Mouse (Mus musculus) lung, adult 2 months (tissue): ENCODE data around the gene Mindy4.

Experiments used
- CTCF ChIP-seq: fragments of 200-500 bp; IDR thresholded peaks from 2 replicates; pipeline ENCODE4 v1.5.1; 2011; ENCODE audit warnings: mild to moderate bottlenecking, low read length, control low read depth; ENCODE audit not compliant: insufficient read depth
- POLR2A ChIP-seq: fragments of 200-500 bp; IDR thresholded peaks from 2 replicates; pipeline ENCODE4 v1.6.1; 2011; ENCODE audit warnings: low read depth, mild to moderate bottlenecking, control low read depth, low read length, borderline replicate concordance; ENCODE audit errors: extremely low read depth

- TF ChIP-seq CTCF (no peak), POLR2A (no peak)
Observed at GRCm38 (mm10) chr6:55347711-55348571, 144.8 kb downstream of the Mindy4 start.
